Mouse (Mus musculus) hindbrain, embryonic 15.5 days (tissue): ENCODE measurements around the gene Plekhh2. TPM values are rescaled to one million over a fixed set of nuclear protein-coding genes. Genes with fewer than 3 reads are reported as not detected.

ENCODE experiments used
- ATAC-seq: fragments of 200-750 bp; cut with Nextera tagmentation; 2 replicates; pipeline ENCODE4 v1.8.0; 2017; ENCODE audit warnings: low read depth, moderate number of reproducible peaks, moderate TSS enrichment; ENCODE audit not compliant: low FRiP score
- H3K27ac ChIP-seq: fragments of 300-500 bp; sonication (generic); replicated peaks from 2 replicates; pipeline ENCODE4 v1.5.1; 2015; ENCODE audit warnings: mild to moderate bottlenecking, inconsistent platforms
- H3K27me3 ChIP-seq: fragments of 300-500 bp; sonication (generic); 2 replicates; pipeline ENCODE4 v1.6.1; 2015; ENCODE audit warnings: control low read depth, inconsistent platforms
- H3K36me3 ChIP-seq: fragments of 300-500 bp; sonication (generic); 2 replicates; pipeline ENCODE4 v1.6.1; 2015; ENCODE audit warnings: control low read depth, inconsistent platforms
- H3K4me1 ChIP-seq: fragments of 300-500 bp; sonication (generic); replicated peaks from 2 replicates; pipeline ENCODE4 v1.6.1; 2015; ENCODE audit warnings: control low read depth, inconsistent platforms
- H3K4me2 ChIP-seq: fragments of 300-500 bp; sonication (generic); 2 replicates; pipeline ENCODE4 v1.6.1; 2015; ENCODE audit warnings: moderate library complexity, mild to moderate bottlenecking, inconsistent platforms
- H3K4me3 ChIP-seq: fragments of 300-500 bp; sonication (generic); 2 replicates; pipeline ENCODE4 v1.5.1; 2015; ENCODE audit warnings: mild to moderate bottlenecking, inconsistent platforms
- H3K9ac ChIP-seq: fragments of 300-500 bp; sonication (generic); 2 replicates; pipeline ENCODE4 v1.6.1; 2015; ENCODE audit warnings: inconsistent platforms
- H3K9me3 ChIP-seq: fragments of 300-500 bp; sonication (generic); 2 replicates; pipeline ENCODE4 v1.6.1; 2016; ENCODE audit warnings: control low read depth, inconsistent platforms
- WGBS: fragments of 180-500 bp; shearing (Covaris S2); methylation state at CpG from one replicate; pipeline ENCODE4 v1.1.7; 2015; 5-methylcytosine and 5-hydroxymethylcytosine counted together
- polyA plus RNA-seq: library from polyadenylated mRNA; unstranded; fragments of >200 nt; fragmentation: Nextera tagmentation; extraction: Ambion mirVana; gene quantifications from 2 replicates; pipeline ENCODE4 v1.2.1, GENCODE M21; 2015

Plekhh2 gene
- polyA plus RNA-seq, 1 experiment from 2014 or later = 2.3 TPM

DNA sequence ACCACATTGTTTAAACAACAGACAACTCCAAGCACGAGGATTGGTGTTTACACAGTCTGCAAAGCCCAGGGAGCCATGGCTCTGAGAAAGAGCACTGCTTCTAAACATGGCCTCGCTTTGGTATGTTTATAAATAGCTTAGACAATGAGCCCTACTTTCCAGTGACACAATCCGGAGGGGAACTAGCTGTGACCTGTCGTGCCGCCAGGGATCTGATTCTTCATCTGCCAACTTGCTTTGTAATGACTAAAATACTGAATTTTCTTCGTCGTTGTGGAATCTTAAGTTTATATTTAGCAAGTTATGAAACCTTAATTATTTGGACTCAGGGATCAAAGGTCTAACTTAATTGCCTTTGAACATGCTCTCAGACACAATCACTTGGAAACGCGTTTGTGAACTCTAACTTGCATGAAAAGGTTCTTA lies 91.5 kb downstream of the Plekhh2 start:
- no peak for ATAC-seq
- no peaks in the 10 kb centered on the region for H3K9me3 ChIP-seq
- H3K36me3 ChIP-seq = no peaks in the 10 kb centered on the region
- no peaks in the 10 kb centered on the region for H3K27me3 ChIP-seq
- no peak overlapping the region for H3K4me3 ChIP-seq
- H3K4me1 ChIP-seq = no peaks in the 10 kb centered on the region
- no peak overlapping the region for H3K27ac ChIP-seq
- no peak overlapping the region for H3K9ac ChIP-seq
- WGBS = 72% methylated on average over 9 of the region's 9 CpGs
- H3K4me2 ChIP-seq = no peak overlapping the region

GRCm38 (mm10) chr17:84603709-84604420 lies 92.2 kb downstream of the Plekhh2 start:
- Histone ChIP-seq H3K4me3 (no peak overlapping the region), H3K4me2 (no peak overlapping the region), H3K36me3 (no peaks in the 10 kb centered on the region), H3K27me3 (no peaks in the 10 kb centered on the region), H3K4me1 (no peaks in the 10 kb centered on the region), H3K9me3 (no peaks in the 10 kb centered on the region), H3K9ac (no peak overlapping the region), H3K27ac (no peak overlapping the region)
- no peak for ATAC-seq
- WGBS = 90% methylated on average over 10 of the region's 10 CpGs

DNA sequence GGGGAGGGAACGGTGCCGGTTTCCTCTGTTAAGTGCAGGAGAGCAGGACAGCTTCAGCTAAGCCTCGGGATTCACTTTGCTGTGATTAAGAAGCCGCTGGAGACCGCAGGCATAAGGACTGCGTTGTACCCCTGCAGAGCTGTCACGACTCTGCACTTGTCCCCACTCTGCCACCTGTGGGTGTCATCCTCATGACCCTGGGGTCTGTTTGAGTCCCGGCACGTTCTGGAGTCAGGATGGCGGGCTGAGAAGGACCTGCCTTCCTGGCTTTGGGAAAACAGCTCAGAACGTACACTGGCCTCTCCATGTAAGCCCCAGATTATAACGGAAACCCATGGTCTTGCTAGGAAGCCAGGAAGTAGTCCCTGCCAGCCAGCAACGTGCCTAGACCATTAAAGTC lies 95.3 kb downstream of the Plekhh2 start:
- no peak overlapping the region for H3K27ac ChIP-seq
- no peak overlapping the region for H3K4me3 ChIP-seq
- H3K4me1 ChIP-seq = no peaks in the 10 kb centered on the region
- ATAC-seq = no peak
- H3K4me2 ChIP-seq = no peak overlapping the region
- 47% methylated on average over 13 of the region's 13 CpGs for WGBS
- no peaks in the 10 kb centered on the region for H3K9me3 ChIP-seq
- no peak overlapping the region for H3K9ac ChIP-seq
- no peaks in the 10 kb centered on the region for H3K36me3 ChIP-seq
- H3K27me3 ChIP-seq = no peaks in the 10 kb centered on the region

DNA sequence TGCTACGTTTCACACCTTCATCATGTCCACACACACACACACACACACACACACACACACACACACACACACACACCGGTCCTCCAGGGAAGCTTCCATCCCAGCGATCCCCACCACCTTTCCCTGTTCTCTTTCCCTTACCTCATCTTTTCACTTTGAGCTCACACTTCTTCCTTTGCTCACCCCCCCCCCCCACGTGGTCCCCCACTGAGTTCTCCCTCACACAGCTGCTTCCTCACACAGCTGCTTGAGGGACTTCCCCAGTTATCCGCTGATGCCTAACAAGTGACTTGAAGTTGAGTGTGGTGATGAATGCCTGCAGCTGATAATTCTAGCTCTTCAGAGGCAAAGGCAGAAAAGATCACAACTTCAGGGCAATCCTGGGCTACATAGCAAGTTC lies 95.9 kb downstream of the Plekhh2 start:
- ATAC-seq = no peak

DNA sequence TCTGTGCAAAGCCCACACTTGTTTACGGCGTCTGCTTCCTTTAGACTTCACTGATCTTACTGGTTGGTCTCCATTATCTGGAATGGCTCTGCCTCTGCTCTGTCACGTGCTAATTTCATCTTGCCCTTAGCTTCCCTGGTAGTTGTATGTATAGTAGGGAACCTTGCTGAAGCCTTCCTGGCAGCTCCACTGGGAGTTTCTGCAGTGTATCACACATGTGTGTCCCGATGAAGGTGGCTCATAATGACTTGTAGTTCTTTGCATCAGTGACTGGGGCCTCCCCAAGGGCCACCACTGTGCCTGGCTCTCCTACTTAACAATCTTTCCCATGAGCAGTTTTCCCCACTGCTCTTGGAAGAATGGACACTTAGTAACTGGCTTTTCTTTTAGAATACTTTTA lies 96.9 kb downstream of the Plekhh2 start:
- Histone ChIP-seq H3K9me3 (no peaks in the 10 kb centered on the region), H3K4me1 (no peaks in the 10 kb centered on the region), H3K27me3 (no peaks in the 10 kb centered on the region), H3K36me3 (0 out of 2 replicates have a peak, but pooled peaks cover 3% of the 10 kb centered on the region), H3K27ac (no peak overlapping the region), H3K4me2 (no peak overlapping the region), H3K9ac (no peak overlapping the region), H3K4me3 (no peak overlapping the region)
- 84% methylated on average over 4 of the region's 4 CpGs for WGBS
- ATAC-seq = no peak

More for the DNA sequence above, 95.9 kb downstream of the Plekhh2 start:
- Histone ChIP-seq H3K9me3 (no peaks in the 10 kb centered on the region), H3K4me2 (no peak overlapping the region), H3K36me3 (no peaks in the 10 kb centered on the region), H3K9ac (no peak overlapping the region), H3K27me3 (no peaks in the 10 kb centered on the region), H3K4me1 (no peaks in the 10 kb centered on the region), H3K27ac (no peak overlapping the region), H3K4me3 (no peak overlapping the region)
- 64% methylated on average over 5 of the region's 5 CpGs for WGBS

DNA sequence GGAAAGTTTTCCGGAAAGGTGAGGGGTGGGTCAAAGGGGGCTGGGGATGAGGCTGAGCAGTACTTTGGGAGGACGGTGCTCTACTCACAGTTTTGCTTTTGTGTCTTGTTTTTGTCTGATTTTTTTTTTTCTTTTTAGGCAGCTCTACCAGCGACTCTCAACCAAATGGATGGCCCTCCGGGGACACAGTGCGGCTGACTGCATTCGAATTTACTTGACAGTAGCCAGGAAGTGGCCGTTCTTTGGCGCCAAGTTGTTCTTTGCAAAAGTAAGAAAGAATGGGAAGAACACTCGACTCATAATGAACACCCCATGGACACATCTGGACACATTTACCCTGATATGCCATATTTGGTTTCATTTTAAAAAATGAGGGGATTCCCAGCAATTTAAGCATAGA lies 99.8 kb downstream of the Plekhh2 start:
- Histone ChIP-seq H3K27me3 (no peaks in the 10 kb centered on the region), H3K9ac (no peak overlapping the region), H3K4me3 (no peak overlapping the region), H3K36me3 (0 out of 2 replicates have a peak, but pooled peaks cover 6% of the 10 kb centered on the region), H3K9me3 (no peaks in the 10 kb centered on the region), H3K4me2 (no peak overlapping the region), H3K4me1 (no peaks in the 10 kb centered on the region), H3K27ac (no peak overlapping the region)
- WGBS = 81% methylated on average over 9 of the region's 9 CpGs
- ATAC-seq = no peak

DNA sequence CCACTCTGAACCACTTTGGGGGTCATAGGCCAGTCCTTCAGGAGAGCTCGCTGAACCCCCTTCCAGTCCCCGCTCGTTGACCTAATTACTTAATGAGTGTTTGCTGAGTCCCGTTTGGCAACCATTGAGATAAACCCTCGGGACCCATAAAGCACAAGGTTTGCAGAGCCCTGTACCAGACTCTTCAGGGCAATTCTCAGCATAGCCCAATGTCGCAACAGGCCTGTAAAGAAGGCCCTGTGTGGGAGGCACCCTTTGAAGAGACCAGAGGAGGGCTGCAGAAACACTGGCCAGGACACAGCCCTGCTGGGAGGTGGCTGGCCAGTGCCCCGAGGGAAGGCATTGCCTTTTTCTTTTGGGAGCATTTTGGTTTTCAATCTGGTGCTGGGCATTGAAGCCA lies 100.3 kb downstream of the Plekhh2 start:
- WGBS = 83% methylated on average over 7 of the region's 7 CpGs
- Histone ChIP-seq H3K4me2 (no peak overlapping the region), H3K36me3 (0 out of 2 replicates have a peak, but pooled peaks cover 6% of the 10 kb centered on the region), H3K27me3 (no peaks in the 10 kb centered on the region), H3K9ac (no peak overlapping the region), H3K9me3 (no peaks in the 10 kb centered on the region), H3K4me3 (no peak overlapping the region), H3K27ac (no peak overlapping the region), H3K4me1 (no peaks in the 10 kb centered on the region)
- ATAC-seq = no peak

DNA sequence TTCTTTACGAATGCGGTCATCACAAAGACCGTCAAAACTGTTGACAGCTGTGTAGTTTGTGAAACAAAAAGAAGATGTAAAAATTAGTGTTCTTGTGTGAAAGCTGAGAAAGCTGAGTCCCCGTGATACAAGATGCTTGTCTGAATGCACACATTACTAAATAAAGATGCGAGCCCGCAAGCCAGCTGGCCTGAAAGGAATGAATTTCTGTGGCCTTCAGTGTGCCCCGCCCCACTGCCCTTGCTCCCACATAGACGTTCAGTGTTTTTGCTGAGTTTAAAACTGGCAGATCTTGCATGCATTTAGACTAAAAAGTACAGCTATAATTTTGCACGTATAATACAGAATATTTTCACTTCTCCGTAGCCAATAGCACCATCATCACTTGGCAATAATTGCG lies 104.1 kb downstream of the Plekhh2 start:
- Histone ChIP-seq H3K4me1 (no peaks in the 10 kb centered on the region), H3K36me3 (0 out of 2 replicates have a peak, but pooled peaks cover 6% of the 10 kb centered on the region), H3K9ac (no peak overlapping the region), H3K27me3 (no peaks in the 10 kb centered on the region), H3K9me3 (no peaks in the 10 kb centered on the region), H3K4me3 (no peak overlapping the region), H3K4me2 (no peak overlapping the region), H3K27ac (no peak overlapping the region)
- no peak for ATAC-seq
- WGBS = 79% methylated on average over 11 of the region's 11 CpGs

DNA sequence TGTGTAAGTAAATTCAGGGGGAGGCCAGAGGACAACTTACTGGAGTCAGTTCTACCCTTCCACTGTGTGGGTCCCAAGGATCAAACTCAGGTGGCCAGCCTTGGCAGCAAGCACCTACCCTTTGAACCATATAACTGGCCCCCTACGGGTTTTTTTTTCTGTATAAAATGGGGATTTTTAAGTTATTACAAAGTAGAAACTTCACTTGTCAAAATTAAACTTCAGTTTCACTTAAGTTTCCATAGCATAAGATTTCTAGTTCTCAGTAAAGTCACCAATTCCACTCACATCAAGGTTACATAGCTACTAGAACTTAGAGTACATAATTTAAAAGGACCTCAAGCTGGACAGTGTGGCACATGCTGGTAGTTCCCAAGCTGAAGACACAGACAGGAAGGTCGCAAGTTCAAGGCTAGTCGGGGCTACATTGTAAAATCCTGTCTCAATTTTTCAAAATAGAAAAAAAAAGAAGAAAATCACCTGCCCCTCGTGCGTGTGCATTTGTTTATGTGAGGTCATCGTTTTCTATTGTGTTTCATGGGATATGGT lies 104.9 kb downstream of the Plekhh2 start:
- Histone ChIP-seq H3K4me2 (no peak overlapping the region), H3K9me3 (no peaks in the 10 kb centered on the region), H3K36me3 (0 out of 2 replicates have a peak, but pooled peaks cover 6% of the 10 kb centered on the region), H3K27me3 (no peaks in the 10 kb centered on the region), H3K4me1 (no peaks in the 10 kb centered on the region), H3K4me3 (no peak overlapping the region), H3K9ac (no peak overlapping the region), H3K27ac (no peak overlapping the region)
- ATAC-seq = no peak
- WGBS = 88% methylated on average over 6 of the region's 6 CpGs

GRCm38 (mm10) chr17:84617953-84618352 lies 106.3 kb downstream of the Plekhh2 start:
- H3K4me3 ChIP-seq = no peak overlapping the region
- H3K4me1 ChIP-seq = no peaks in the 10 kb centered on the region
- H3K27ac ChIP-seq = no peak overlapping the region
- H3K4me2 ChIP-seq = no peak overlapping the region
- 95% methylated on average over 6 of the region's 6 CpGs for WGBS
- ATAC-seq = no peak
- no peaks in the 10 kb centered on the region for H3K9me3 ChIP-seq
- H3K9ac ChIP-seq = no peak overlapping the region
- H3K36me3 ChIP-seq = 0 out of 2 replicates have a peak, but pooled peaks cover 6% of the 10 kb centered on the region
- H3K27me3 ChIP-seq = no peaks in the 10 kb centered on the region

- Histone ChIP-seq H3K4me2 (no peak overlapping the region), H3K36me3 (no peaks in the 10 kb centered on the region), H3K4me3 (no peak overlapping the region), H3K9ac (no peak overlapping the region), H3K27me3 (no peaks in the 10 kb centered on the region), H3K27ac (no peak overlapping the region), H3K4me1 (no peaks in the 10 kb centered on the region), H3K9me3 (no peaks in the 10 kb centered on the region)
- WGBS = 90% methylated on average over 7 of the region's 7 CpGs
- ATAC-seq = no peak
Observed at GRCm38 (mm10) chr17:84619112-84619511, 107.4 kb downstream of the Plekhh2 start.

- Histone ChIP-seq H3K27me3 (no peaks in the 10 kb centered on the region), H3K4me1 (no peaks in the 10 kb centered on the region), H3K9ac (no peak overlapping the region), H3K9me3 (no peaks in the 10 kb centered on the region), H3K27ac (no peak overlapping the region), H3K36me3 (no peaks in the 10 kb centered on the region), H3K4me3 (no peak overlapping the region), H3K4me2 (no peak overlapping the region)
- 74% methylated on average over 3 of the region's 3 CpGs for WGBS
- ATAC-seq = no peak
Observed at GRCm38 (mm10) chr17:84620076-84620475, 108.4 kb downstream of the Plekhh2 start.
